Mouse (Mus musculus) erythroblast, embryonic 14.5 days (primary cell): ENCODE measurements around the gene Pcdh8.

ENCODE experiments used
- GATA1 ChIP-seq: IDR thresholded peaks from 2 replicates; pipeline ENCODE4 v1.6.1; 2012; ENCODE audit warnings: low read length, inconsistent platforms, mixed read lengths
- TAL1 ChIP-seq: IDR thresholded peaks from 3 replicates; pipeline ENCODE4 v1.6.1; 2012; ENCODE audit warnings: low read length, inconsistent platforms, mixed read lengths

DNA sequence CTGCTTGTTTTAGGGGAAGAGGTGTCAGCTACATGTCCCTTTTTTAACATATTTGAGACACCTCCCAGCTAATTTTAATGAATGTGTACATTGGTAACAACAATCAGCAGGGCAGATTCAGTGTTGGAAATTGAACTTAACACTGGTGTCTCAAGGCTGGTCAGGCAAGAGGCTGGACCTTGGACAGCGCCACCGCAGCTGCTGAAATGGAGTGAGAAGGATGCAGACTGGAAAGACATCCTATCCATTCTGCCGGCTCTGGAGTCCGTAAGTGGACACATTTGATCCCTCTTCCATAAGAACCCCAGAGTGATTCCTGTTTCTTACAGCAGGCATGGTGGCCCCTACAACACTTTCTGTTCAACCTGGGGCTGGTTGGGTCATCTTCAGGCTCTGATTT lies 14.3 kb upstream of the Pcdh8 start:
- no peak for TF ChIP-seq GATA1
- TF ChIP-seq TAL1: no peak
